Mouse (Mus musculus) kidney, adult 2 months (tissue): ENCODE results near the gene Slc7a4. TPM values are rescaled to one million over a fixed set of nuclear protein-coding genes. Genes with fewer than 3 reads are reported as not detected.
A peak's percentile ranks its signal among the peaks of the same experiment; 100 is the strongest.

Experiments used
- DNase-seq: peaks from one replicate; pipeline ENCODE4 v3.0.0; 2021
- H3K27ac ChIP-seq: fragments of 200-500 bp; 2 replicates; pipeline ENCODE4 v1.5.1; 2012; ENCODE audit warnings: low read depth, low read length, control low read depth, inconsistent platforms; ENCODE audit not compliant: insufficient read depth
- H3K27me3 ChIP-seq: fragments of 200-500 bp; replicated peaks from 2 replicates; pipeline ENCODE4 v1.6.1; 2012; ENCODE audit warnings: mild to moderate bottlenecking, moderate library complexity, low read length, inconsistent platforms; ENCODE audit not compliant: control insufficient read depth, insufficient read depth
- H3K36me3 ChIP-seq: fragments of 200-500 bp; 2 replicates; pipeline ENCODE4 v1.6.1; 2012; ENCODE audit warnings: mild to moderate bottlenecking, moderate library complexity, low read length, inconsistent platforms; ENCODE audit not compliant: control insufficient read depth, insufficient read depth
- H3K4me1 ChIP-seq: fragments of 200-500 bp; 2 replicates; pipeline ENCODE4 v1.6.1; 2011; ENCODE audit warnings: low read length; ENCODE audit not compliant: control insufficient read depth, insufficient read depth
- H3K4me3 ChIP-seq: fragments of 200-500 bp; 2 replicates; pipeline ENCODE4 v1.5.1; 2011; ENCODE audit warnings: mild to moderate bottlenecking, low read depth, low read length, control low read depth; ENCODE audit not compliant: insufficient read depth
- CTCF ChIP-seq: fragments of 200-500 bp; conservative IDR thresholded peaks from 2 replicates; pipeline ENCODE4 v1.5.1; 2011; ENCODE audit warnings: low read depth, mild to moderate bottlenecking, control low read depth, low read length, moderate library complexity, mixed read lengths; ENCODE audit not compliant: insufficient read depth, insufficient read length
- POLR2A ChIP-seq: fragments of 200-500 bp; IDR thresholded peaks from one replicate; pipeline ENCODE4 v1.6.1; 2011; ENCODE audit warnings: low read depth, low read length, control low read depth
- WGBS: fragments of 180-500 bp; shearing (Covaris S2); methylation state at CpG from one replicate; pipeline ENCODE4 v1.1.7; 2018; 5-methylcytosine and 5-hydroxymethylcytosine counted together
- polyA plus RNA-seq: library from polyadenylated mRNA; depleted of rRNA; stranded (reverse); fragments of >200 nt; gene quantifications from 2 replicates; pipeline ENCODE4 v1.2.3, GENCODE M21; 2012; rRNA removed

Slc7a4 gene
- 8.1 and 9.1 TPM in 2 replicates for polyA plus RNA-seq

DNA sequence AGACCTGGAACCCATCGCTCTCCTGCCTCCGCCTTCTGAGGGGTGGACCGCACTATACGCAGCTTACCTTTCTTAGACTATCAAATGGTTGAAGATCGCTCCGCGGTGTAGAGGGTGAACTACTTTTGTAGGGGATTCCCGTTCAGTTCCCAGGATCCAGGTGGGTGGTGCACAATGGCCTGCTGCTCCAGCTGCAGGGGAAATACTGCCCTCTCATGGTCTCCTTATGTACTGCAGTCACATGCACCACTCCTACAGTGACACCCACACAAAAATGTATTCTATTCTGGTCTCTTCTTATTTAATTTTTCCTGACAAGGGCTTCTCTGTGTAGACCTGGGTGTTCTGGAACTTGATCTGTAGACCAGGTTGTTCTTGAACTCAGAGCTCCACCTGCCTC is at the start of gene Slc7a4:
Gene Slc7a4, minus strand, starts transcription at position 151 of the 400 bp plus-strand sequence.
- no peak within 1 kb of the TSS for H3K27ac ChIP-seq
- 31% methylated on average over 8 of the region's 8 CpGs for WGBS
- H3K36me3 ChIP-seq: no peaks in the 10 kb centered on the region
- H3K4me1 ChIP-seq: no peaks in the 10 kb centered on the region
- TF ChIP-seq POLR2A (no peak), CTCF (peak; percentile 71)
- H3K4me3 ChIP-seq: no peak within 1 kb of the TSS
- DNase-seq: no peak
- H3K27me3 ChIP-seq: no peaks in the 10 kb centered on the region

DNA sequence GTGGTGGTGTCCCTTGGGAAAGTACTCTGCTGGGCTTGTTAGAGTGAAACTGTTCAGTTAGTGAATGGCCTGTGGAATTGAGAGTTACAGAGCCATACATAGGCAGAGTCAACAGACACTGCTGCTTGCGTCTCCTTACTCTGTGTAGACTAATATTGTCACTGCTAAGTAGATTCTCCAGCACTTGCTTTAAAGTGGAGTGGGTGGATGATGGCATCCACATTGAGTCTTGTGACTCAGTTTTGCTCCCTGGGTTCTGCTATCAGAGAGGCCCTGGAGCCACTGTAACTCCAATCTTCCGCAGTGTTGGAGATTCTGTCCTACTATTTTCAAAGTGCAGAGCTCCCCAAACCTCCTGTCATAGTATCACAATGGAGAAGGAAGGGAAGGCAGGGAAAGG is 49.6 kb upstream of the Slc7a4 start:
- Histone ChIP-seq H3K4me3 (no peak overlapping the region), H3K27me3 (no peaks in the 10 kb centered on the region), H3K27ac (no peak overlapping the region), H3K4me1 (no peaks in the 10 kb centered on the region), H3K36me3 (peaks cover 2% of the 10 kb centered on the region; the same call in 1 of the 2 replicates)
- no peak for DNase-seq
- TF ChIP-seq CTCF: no peak
- no peak for TF ChIP-seq POLR2A
- 99% methylated on average over 2 of the region's 2 CpGs for WGBS

GRCm38 (mm10) chr16:17626269-17626555 is 43.2 kb upstream of the Slc7a4 start:
- Histone ChIP-seq H3K4me1 (no peaks in the 10 kb centered on the region), H3K36me3 (0 out of 2 replicates have a peak, but pooled peaks cover 2% of the 10 kb centered on the region), H3K27me3 (no peaks in the 10 kb centered on the region), H3K27ac (no peak overlapping the region), H3K4me3 (no peak overlapping the region)
- 96% methylated on average over 5 of the region's 5 CpGs for WGBS
- DNase-seq: no peak
- TF ChIP-seq POLR2A (no peak), CTCF (no peak)

DNA sequence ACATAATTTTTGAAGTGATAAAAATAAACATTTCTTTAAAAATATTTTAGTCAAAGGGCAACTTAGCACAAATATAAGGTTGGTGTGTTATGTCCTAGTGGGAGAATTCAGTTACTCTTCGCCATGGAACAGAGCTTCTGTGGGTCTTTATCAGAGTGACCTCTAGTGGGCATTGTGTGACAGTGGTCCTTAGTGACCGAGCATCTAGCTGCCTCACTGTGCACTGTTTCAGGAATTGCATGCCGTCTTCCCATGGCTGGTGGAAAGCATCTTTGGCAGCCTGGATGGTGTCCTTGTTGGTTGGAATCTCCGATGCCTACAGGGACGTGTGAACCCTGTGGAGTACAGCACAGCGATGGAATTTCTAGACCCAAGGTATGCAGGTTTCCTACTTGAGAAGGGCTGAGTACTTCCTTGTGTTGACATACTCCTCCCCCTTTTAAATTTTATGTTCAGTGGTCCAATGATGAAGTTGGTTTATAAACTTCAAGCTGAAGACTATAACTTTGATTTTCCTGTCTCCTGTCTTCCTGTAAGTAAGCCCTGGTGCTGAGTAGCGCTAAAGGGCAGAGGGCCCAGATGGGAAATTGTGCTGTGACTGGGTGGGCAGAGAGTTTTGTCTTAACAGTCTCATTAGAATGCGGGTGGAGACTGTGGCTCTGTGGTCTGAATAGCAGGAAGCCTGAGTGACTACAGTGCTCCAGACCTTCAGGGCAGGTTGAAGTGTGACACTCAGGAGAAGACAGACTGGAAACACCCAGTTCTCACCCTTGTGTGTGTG is 42.7 kb upstream of the Slc7a4 start:
- WGBS: 65% methylated on average over 8 of the region's 8 CpGs
- H3K27ac ChIP-seq: no peak overlapping the region
- peak; percentile 59 for TF ChIP-seq CTCF
- TF ChIP-seq POLR2A: no peak
- no peaks in the 10 kb centered on the region for H3K36me3 ChIP-seq
- H3K4me3 ChIP-seq: no peak overlapping the region
- H3K4me1 ChIP-seq: no peaks in the 10 kb centered on the region
- H3K27me3 ChIP-seq: no peaks in the 10 kb centered on the region
- DNase-seq: peak; percentile 21

GRCm38 (mm10) chr16:17621936-17622335 is 38.9 kb upstream of the Slc7a4 start:
- Histone ChIP-seq H3K4me3 (no peak overlapping the region), H3K4me1 (no peaks in the 10 kb centered on the region), H3K36me3 (no peaks in the 10 kb centered on the region), H3K27ac (no peak overlapping the region), H3K27me3 (no peaks in the 10 kb centered on the region)
- TF ChIP-seq CTCF (no peak), POLR2A (no peak)
- DNase-seq: no peak
- WGBS: 85% methylated on average over 1 of the region's 1 CpGs

- 1% methylated on average over 60 of the region's 60 CpGs for WGBS
- Histone ChIP-seq H3K36me3 (no peaks in the 10 kb centered on the region), H3K27ac (no peak within 1 kb of the TSS), H3K4me1 (no peaks in the 10 kb centered on the region), H3K4me3 (peak within 1 kb of the TSS; percentile 81), H3K27me3 (no peaks in the 10 kb centered on the region)
- no peak for TF ChIP-seq CTCF
- no peak for TF ChIP-seq POLR2A
- DNase-seq: peak; percentile 95
Observed at GRCm38 (mm10) chr16:17619198-17620105, 36.4 kb upstream of the Slc7a4 start, which contains the start of gene Smpd4. TSS of gene Smpd4 (plus strand) at chr16:17619354.
